Comparison of ENCODE assay signal across 28 mouse cellular contexts in the genomic region with DNA sequence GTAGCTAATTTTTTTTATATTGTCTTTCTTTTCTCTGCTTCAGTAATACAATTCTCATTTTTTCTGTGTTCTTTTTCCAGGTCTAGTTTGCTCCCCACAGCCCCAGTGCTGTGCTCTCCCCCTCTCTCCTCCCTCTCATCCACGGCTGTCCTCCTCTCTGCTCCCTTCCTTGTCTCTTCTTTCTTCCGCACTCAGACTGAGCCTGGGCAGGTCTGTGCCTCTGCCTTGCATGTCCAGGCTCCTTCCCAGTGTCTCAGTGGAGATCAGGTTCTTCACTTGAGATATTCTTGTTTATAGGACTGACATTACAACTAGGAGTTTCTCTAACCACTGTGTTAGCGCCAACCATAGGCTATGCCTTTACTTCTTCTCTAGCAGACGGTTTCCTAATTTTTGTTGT. TPM values are rescaled to one million over a fixed set of nuclear protein-coding genes. Genes with fewer than 3 reads are reported as not detected.
A peak's percentile ranks its signal among the peaks of the same experiment; 100 is the strongest.
DNase-seq lines count a peak whose midpoint lies in the region; ATAC-seq lines count a peak whose summit lies in the region.
"Had no signal": no experiment of that assay in that cellular context is flagged by ENCODE, and none has a peak within 500 bp of the region (broad histone marks: within the 10 kb centered on the region; RNA-seq: fewer than 3 reads in every experiment).

No protein-coding gene starts in this region.

- 0 out of 2 replicates have a peak overlapping the region, but pooled peaks have one; percentile 36 for H3K27ac ChIP-seq in embryonic facial prominence, embryonic 12.5 days
- H3K27ac ChIP-seq in embryonic facial prominence, embryonic 10.5 days (replicated peaks), result no peak overlapping the region
- 0 out of 2 replicates have a peak overlapping the region, but pooled peaks have one; percentile 7 for H3K27ac ChIP-seq in limb, embryonic 12.5 days
- H3K27ac ChIP-seq in limb, embryonic 10.5 days, result no peak overlapping the region
- H3K27ac ChIP-seq: embryonic facial prominence, embryonic 15.5 days; forebrain, embryonic 10.5 days; forebrain, embryonic 12.5 days had no signal

- no peak overlapping the region for H3K4me3 ChIP-seq in embryonic facial prominence, embryonic 12.5 days
- no peak overlapping the region for H3K4me3 ChIP-seq in embryonic facial prominence, embryonic 10.5 days
- H3K4me3 ChIP-seq in limb, embryonic 12.5 days (replicated peaks), result no peak overlapping the region
- H3K4me3 ChIP-seq in limb, embryonic 10.5 days, result no peak overlapping the region
- H3K4me3 ChIP-seq: embryonic facial prominence, embryonic 15.5 days; erythroblast, embryonic 14.5 days; forebrain, embryonic 10.5 days; forebrain, embryonic 12.5 days had no signal

- H3K4me1 ChIP-seq in embryonic facial prominence, embryonic 12.5 days, result no peaks in the 10 kb centered on the region
- peaks cover 13% of the 10 kb centered on the region for H3K4me1 ChIP-seq in embryonic facial prominence, embryonic 10.5 days
- peaks cover 6% of the 10 kb centered on the region; the same call in 1 of the 2 replicates for H3K4me1 ChIP-seq in limb, embryonic 12.5 days (replicated peaks)
- H3K4me1 ChIP-seq in limb, embryonic 10.5 days, result peaks cover 18% of the 10 kb centered on the region

- DNase-seq in embryonic facial prominence, embryonic 10.5 days (ENCODE audit: low spot score), result no peak
- no peak for DNase-seq in limb, embryonic 10.5 days (ENCODE audit: low spot score)
- peak; percentile 31 for DNase-seq in urinary bladder, postnatal 14 days (ENCODE audit: low spot score)
- no peak for DNase-seq in urinary bladder, postnatal 25 days (ENCODE audit: low spot score)
- DNase-seq: adrenal gland, adult 8-10 months; adrenal gland, postnatal 14 days; adrenal gland, postnatal 36 days; B cell, adult 2 months; cerebellum, adult 11-12 months; cerebellum, adult 2 months; cerebellum, adult 9-10 months; cerebellum, postnatal 10 days; cerebellum, postnatal 25 days had no signal

- no peak for ATAC-seq in embryonic facial prominence, embryonic 12.5 days (ENCODE audit: insufficient number of reproducible peaks, insufficient read depth, low FRiP score, low TSS enrichment)
- no peak for ATAC-seq in limb, embryonic 12.5 days (ENCODE audit: insufficient number of reproducible peaks, insufficient read depth, low FRiP score, low TSS enrichment, low read depth)
- ATAC-seq: activated CD4-positive, CD25-positive, alpha-beta regulatory T cell, adult 4 months; CD4-positive, CD25-positive, alpha-beta regulatory T cell, adult 4 months; forebrain, embryonic 14.5 days; forebrain, embryonic 16.5 days; Patski had no signal

- H3K9ac ChIP-seq in embryonic facial prominence, embryonic 12.5 days, result no peak overlapping the region
- no peak overlapping the region for H3K9ac ChIP-seq in limb, embryonic 12.5 days (replicated peaks)
- H3K9ac ChIP-seq: embryonic facial prominence, embryonic 15.5 days; forebrain, embryonic 12.5 days had no signal

- H3K9me3 ChIP-seq in embryonic facial prominence, embryonic 12.5 days, result no peaks in the 10 kb centered on the region
- H3K9me3 ChIP-seq in embryonic facial prominence, embryonic 10.5 days, result no peaks in the 10 kb centered on the region
- H3K9me3 ChIP-seq in limb, embryonic 12.5 days, result no peaks in the 10 kb centered on the region
- no peaks in the 10 kb centered on the region for H3K9me3 ChIP-seq in limb, embryonic 10.5 days (replicated peaks)
- H3K9me3 ChIP-seq: embryonic facial prominence, embryonic 15.5 days; forebrain, embryonic 10.5 days; forebrain, embryonic 12.5 days; G1E had no signal

- H3K36me3 ChIP-seq in embryonic facial prominence, embryonic 12.5 days, result no peaks in the 10 kb centered on the region
- no peaks in the 10 kb centered on the region for H3K36me3 ChIP-seq in embryonic facial prominence, embryonic 10.5 days (replicated peaks)
- H3K36me3 ChIP-seq in limb, embryonic 12.5 days, result no peaks in the 10 kb centered on the region
- no peaks in the 10 kb centered on the region for H3K36me3 ChIP-seq in limb, embryonic 10.5 days
- H3K36me3 ChIP-seq: embryonic facial prominence, embryonic 15.5 days; forebrain, embryonic 10.5 days; forebrain, embryonic 12.5 days; G1E had no signal

- 74% methylated on average over 4 of the region's 4 CpGs for WGBS in embryonic facial prominence, embryonic 12.5 days
- WGBS in embryonic facial prominence, embryonic 10.5 days, result 83% methylated on average over 4 of the region's 4 CpGs
- 72% methylated on average over 4 of the region's 4 CpGs for WGBS in limb, embryonic 12.5 days
- 79% methylated on average over 4 of the region's 4 CpGs for WGBS in limb, embryonic 10.5 days

- H3K27me3 ChIP-seq in embryonic facial prominence, embryonic 12.5 days, result no peaks in the 10 kb centered on the region
- H3K27me3 ChIP-seq in embryonic facial prominence, embryonic 10.5 days (replicated peaks; ENCODE audit: low read depth, poor library complexity, severe bottlenecking), result no peaks in the 10 kb centered on the region
- no peaks in the 10 kb centered on the region for H3K27me3 ChIP-seq in limb, embryonic 12.5 days
- H3K27me3 ChIP-seq in limb, embryonic 10.5 days (ENCODE audit: low read depth, poor library complexity, severe bottlenecking), result no peaks in the 10 kb centered on the region
- H3K27me3 ChIP-seq: CH12.LX; embryonic facial prominence, embryonic 15.5 days; forebrain, embryonic 12.5 days; Patski had no signal

- H3K4me2 ChIP-seq in embryonic facial prominence, embryonic 12.5 days (replicated peaks), result no peak overlapping the region
- no peak overlapping the region for H3K4me2 ChIP-seq in limb, embryonic 12.5 days
- H3K4me2 ChIP-seq: embryonic facial prominence, embryonic 15.5 days; forebrain, embryonic 12.5 days had no signal

RNA-seq across cellular contexts. Expression of gene Prss48, which starts 7.6 kb away (rescaled TPM):
- not detected in 2 replicates for polyA plus RNA-seq in embryonic facial prominence, embryonic 12.5 days (2016; fragmentation: Nextera tagmentation; extraction: Ambion mirVana)
- polyA plus RNA-seq in embryonic facial prominence, embryonic 10.5 days (2016; fragmentation: Nextera tagmentation; extraction: Ambion mirVana), result 0.16 TPM in 1 of 2 replicates, not detected in the other
- polyA plus RNA-seq in limb, embryonic 12.5 days (2016; fragmentation: Nextera tagmentation; extraction: Ambion mirVana), result not detected in 2 replicates
- 0.31 TPM in 1 of 2 replicates, not detected in the other for polyA plus RNA-seq in limb, embryonic 10.5 days (2016; fragmentation: Nextera tagmentation; extraction: Ambion mirVana)
- polyA plus RNA-seq: activated CD4-positive, CD25-positive, alpha-beta regulatory T cell, adult 4 months; CD4-positive, CD25-positive, alpha-beta regulatory T cell, adult 4 months; cerebellum, adult 2 months; cortical plate, adult 2 months; embryonic facial prominence, embryonic 11.5 days; embryonic facial prominence, embryonic 15.5 days; erythroblast, embryonic 14.5 days; forebrain, embryonic 10.5 days; forebrain, embryonic 12.5 days; forebrain, embryonic 14.5 days; forebrain, embryonic 16.5 days; G1E; Patski had no signal

RNA-seq across cellular contexts. Expression of gene Sh3d19, which starts 23.7 kb away (rescaled TPM):
- polyA plus RNA-seq in embryonic facial prominence, embryonic 12.5 days (2016; fragmentation: Nextera tagmentation; extraction: Ambion mirVana), result 24.5 and 24.9 TPM in 2 replicates
- 14.9 and 15.5 TPM in 2 replicates for polyA plus RNA-seq in embryonic facial prominence, embryonic 10.5 days (2016; fragmentation: Nextera tagmentation; extraction: Ambion mirVana)
- 20.6 and 22.2 TPM in 2 replicates for polyA plus RNA-seq in limb, embryonic 12.5 days (2016; fragmentation: Nextera tagmentation; extraction: Ambion mirVana)
- 15.0 and 20.3 TPM in 2 replicates for polyA plus RNA-seq in limb, embryonic 10.5 days (2016; fragmentation: Nextera tagmentation; extraction: Ambion mirVana)

Comparison
In these comparisons a context has a peak if more than half of its experiments do, and no peak if none do; other contexts are left out.
1. H3K27ac ChIP-seq: peak in embryonic facial prominence, embryonic 12.5 days (single experiment) and limb, embryonic 12.5 days (single experiment); none in embryonic facial prominence, embryonic 10.5 days (single experiment) and limb, embryonic 10.5 days (single experiment).